Mouse (Mus musculus) cerebellum, adult 2 months (tissue): Measurements from ENCODE around the gene Tmem41b. TPM values are rescaled to one million over a fixed set of nuclear protein-coding genes. Genes with fewer than 3 reads are reported as not detected.

Experiments used
- DNase-seq, 2 experiments: peaks; one replicate each; pipeline ENCODE4 v3.0.0; 2021
- H3K27ac ChIP-seq: fragments of 200-500 bp; 2 replicates; pipeline ENCODE4 v1.5.1; 2012; ENCODE audit warnings: low read length, control low read depth, inconsistent platforms; ENCODE audit not compliant: insufficient read depth
- H3K27me3 ChIP-seq: fragments of 200-500 bp; 2 replicates; pipeline ENCODE4 v1.6.1; 2012; ENCODE audit warnings: inconsistent platforms, mild to moderate bottlenecking, low read length, moderate library complexity; ENCODE audit not compliant: control insufficient read depth, insufficient read depth
- H3K4me1 ChIP-seq: fragments of 200-500 bp; 2 replicates; pipeline ENCODE4 v1.6.1; 2011; ENCODE audit warnings: low read length; ENCODE audit not compliant: control insufficient read depth, insufficient read depth
- H3K4me3 ChIP-seq: fragments of 200-500 bp; replicated peaks from 2 replicates; pipeline ENCODE3; 2011; ENCODE audit warnings: mild to moderate bottlenecking, low read depth, low read length, control low read depth; ENCODE audit not compliant: insufficient read depth
- CTCF ChIP-seq: fragments of 200-500 bp; IDR thresholded peaks from 2 replicates; pipeline ENCODE4 v1.5.1; 2011; ENCODE audit warnings: low read depth, mild to moderate bottlenecking, control low read depth, low read length, moderate library complexity, borderline replicate concordance; ENCODE audit not compliant: insufficient read depth
- POLR2A ChIP-seq: fragments of 200-500 bp; IDR thresholded peaks from 2 replicates; pipeline ENCODE4 v1.6.1; 2011; ENCODE audit warnings: low read length, control low read depth, borderline replicate concordance; ENCODE audit not compliant: insufficient read depth
- WGBS: fragments of 180-500 bp; shearing (Covaris S2); methylation state at CpG from one replicate; pipeline ENCODE4 v1.1.7; 2018; 5-methylcytosine and 5-hydroxymethylcytosine counted together
- polyA plus RNA-seq: library from polyadenylated mRNA; depleted of rRNA; stranded (reverse); fragments of >200 nt; gene quantifications from 2 replicates; pipeline ENCODE4 v1.2.3, GENCODE M21; 2012

Tmem41b gene
- polyA plus RNA-seq, 1 experiment = 61.8 TPM

DNA sequence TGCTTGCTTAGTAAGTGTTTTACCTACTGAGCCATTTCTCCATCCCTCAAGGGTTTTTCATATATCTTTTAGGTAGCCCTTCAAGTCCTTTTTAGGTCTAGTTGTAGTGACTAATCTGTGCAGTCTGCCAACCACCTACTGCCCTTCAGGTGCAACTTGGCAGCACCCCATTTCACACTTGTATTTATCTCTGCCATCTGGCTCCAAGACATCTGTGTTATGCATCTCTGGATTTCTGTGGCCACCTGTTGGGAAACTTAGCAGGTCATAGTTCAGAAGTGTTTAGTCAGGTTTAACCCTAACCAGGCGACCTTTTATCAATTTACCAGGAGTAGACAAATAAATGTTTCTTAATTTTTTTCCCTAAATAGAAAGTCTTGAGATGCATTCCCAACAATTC is 24.7 kb upstream of the Tmem41b start:
- H3K4me1 ChIP-seq = no peaks in the 10 kb centered on the region
- no peak for DNase-seq
- 63% methylated on average over 1 of the region's 1 CpGs for WGBS
- TF ChIP-seq CTCF (no peak), POLR2A (no peak)
- no peak overlapping the region for H3K4me3 ChIP-seq
- no peak overlapping the region for H3K27ac ChIP-seq
- no peaks in the 10 kb centered on the region for H3K27me3 ChIP-seq

DNA sequence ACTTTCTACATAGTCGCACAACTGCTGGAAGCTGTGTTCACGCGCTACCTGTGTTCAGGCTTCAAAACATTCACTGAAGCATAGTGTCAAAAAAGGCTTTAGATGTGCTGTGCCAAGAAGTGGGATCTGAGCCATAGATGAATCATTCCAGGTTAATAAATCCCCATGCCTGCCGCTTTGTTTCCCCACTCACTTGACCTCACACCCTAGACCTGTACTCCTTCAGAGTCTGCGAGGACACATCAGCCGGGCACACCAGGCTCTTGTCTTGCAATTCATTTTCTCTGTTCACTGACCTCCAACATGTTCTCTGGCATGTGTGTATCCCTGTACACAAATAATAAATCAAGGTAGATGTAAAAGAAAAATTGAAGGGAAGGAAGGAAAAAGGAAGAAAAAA is 22.4 kb upstream of the Tmem41b start:
- TF ChIP-seq POLR2A = no peak
- TF ChIP-seq CTCF = no peak
- Histone ChIP-seq H3K4me1 (no peaks in the 10 kb centered on the region), H3K27me3 (no peaks in the 10 kb centered on the region), H3K4me3 (no peak overlapping the region), H3K27ac (no peak overlapping the region)
- DNase-seq = no peak
- WGBS = 87% methylated on average over 6 of the region's 6 CpGs

DNA sequence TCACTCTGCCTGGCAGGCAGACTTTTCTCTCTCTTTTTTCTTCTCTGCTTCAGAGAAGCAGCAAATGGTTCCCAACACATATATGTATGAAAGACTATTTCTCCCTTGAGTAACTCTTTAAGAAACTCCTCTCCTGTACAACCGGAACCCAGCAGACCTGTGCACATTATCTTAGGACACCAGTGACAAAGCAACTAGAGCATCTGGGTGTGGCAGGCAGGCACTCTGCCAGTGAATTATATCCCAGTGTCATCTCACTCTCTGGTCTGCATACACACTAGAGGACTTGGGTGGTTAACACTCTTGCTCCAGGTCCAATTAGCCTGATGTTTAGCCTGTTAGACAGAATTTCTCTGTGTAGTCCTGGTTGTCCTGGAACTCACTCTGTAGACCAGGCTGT is 21.8 kb upstream of the Tmem41b start:
- DNase-seq = no peak
- H3K27me3 ChIP-seq = no peaks in the 10 kb centered on the region
- TF ChIP-seq CTCF = no peak
- no peak for TF ChIP-seq POLR2A
- no peak overlapping the region for H3K27ac ChIP-seq
- no peaks in the 10 kb centered on the region for H3K4me1 ChIP-seq
- WGBS = 93% methylated on average over 1 of the region's 1 CpGs
- no peak overlapping the region for H3K4me3 ChIP-seq

DNA sequence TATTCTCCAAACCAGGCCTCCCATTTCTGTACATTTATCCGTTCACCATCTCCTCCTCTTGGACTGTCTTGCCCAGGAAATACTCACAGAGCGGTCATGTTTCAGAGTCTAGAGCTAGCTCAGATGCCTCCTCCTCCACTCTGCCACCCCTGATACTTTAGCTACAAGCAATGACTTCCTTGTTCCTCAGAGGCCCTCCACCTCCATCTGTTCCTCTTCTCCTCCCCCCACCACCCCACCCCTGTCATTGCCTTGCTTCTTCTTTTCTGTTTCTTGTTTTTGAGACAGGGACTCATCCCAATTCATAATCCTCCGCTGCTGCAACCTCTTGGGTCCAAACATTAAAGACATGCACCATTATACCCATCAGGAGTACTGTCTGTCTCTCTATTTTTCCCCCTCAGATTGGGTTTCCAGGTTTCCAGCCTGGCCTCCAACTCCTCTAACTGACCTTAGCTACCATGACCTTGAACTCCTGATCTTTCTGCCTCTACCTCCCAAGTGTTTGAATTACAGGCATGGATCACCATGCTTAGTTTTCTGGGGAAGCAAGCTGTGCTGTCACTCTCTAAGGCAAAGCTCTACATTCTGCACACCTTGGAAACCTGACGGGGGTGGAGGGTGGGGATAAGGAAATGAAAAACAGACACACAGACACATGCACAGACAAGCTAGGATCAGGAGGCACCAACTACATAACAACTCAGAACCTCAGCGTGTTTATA is 19.9 kb upstream of the Tmem41b start:
- no peak for TF ChIP-seq POLR2A
- TF ChIP-seq CTCF = no peak
- no peak for DNase-seq
- 83% methylated on average over 5 of the region's 5 CpGs for WGBS
- Histone ChIP-seq H3K27me3 (no peaks in the 10 kb centered on the region), H3K4me3 (no peak overlapping the region), H3K27ac (no peak overlapping the region), H3K4me1 (no peaks in the 10 kb centered on the region)

DNA sequence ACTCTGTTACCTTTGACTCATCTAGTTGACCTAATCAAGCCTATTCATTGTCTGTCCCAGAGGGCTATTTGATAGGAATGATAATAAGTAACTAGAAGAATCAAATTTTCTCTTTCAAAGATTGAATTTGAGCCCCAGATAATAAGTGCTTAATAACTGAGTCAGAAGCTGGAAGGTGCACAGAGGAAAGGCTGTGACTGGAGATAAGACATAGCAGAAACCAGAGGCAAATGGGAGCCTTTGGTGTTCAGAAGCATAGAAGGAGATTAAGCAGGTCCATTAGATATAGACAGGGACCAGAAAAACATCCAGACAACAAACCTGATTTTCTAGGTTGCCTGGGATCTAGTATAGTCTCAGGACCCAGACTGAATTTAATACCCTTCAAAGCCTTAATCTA is 19.2 kb upstream of the Tmem41b start:
- DNase-seq = no peak
- Histone ChIP-seq H3K27ac (no peak overlapping the region), H3K4me1 (no peaks in the 10 kb centered on the region), H3K4me3 (no peak overlapping the region), H3K27me3 (no peaks in the 10 kb centered on the region)
- TF ChIP-seq POLR2A (no peak), CTCF (no peak)

DNA sequence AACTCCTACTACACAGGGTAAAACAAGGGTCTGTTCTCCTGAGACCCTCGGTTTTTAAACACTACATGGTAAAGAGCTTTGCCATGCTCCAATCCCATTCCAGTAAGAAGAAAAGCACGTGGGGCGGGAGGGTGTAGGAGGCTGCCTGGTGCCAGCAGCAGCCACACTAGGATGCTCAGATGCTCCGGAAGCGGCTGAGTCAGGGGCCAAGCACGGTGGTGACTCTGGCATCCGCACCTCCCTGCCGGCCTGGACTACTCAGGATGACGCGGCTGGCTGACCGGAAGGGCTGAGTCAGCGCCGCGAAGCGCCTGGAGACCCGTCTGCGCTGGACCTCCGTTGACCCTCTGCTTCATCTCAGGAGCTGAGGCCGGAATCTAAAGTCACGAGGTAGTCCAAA is 16.2 kb upstream of the Tmem41b start:
- peak; percentile 71 to 81 for DNase-seq
- 8% methylated on average over 20 of the region's 20 CpGs for WGBS
- Histone ChIP-seq H3K4me3 (peak overlapping the region; percentile 4), H3K27me3 (no peaks in the 10 kb centered on the region), H3K4me1 (no peaks in the 10 kb centered on the region), H3K27ac (peak overlapping the region; percentile 34; the same call in 1 of the 2 replicates)
- no peak for TF ChIP-seq CTCF
- TF ChIP-seq POLR2A = no peak

DNA sequence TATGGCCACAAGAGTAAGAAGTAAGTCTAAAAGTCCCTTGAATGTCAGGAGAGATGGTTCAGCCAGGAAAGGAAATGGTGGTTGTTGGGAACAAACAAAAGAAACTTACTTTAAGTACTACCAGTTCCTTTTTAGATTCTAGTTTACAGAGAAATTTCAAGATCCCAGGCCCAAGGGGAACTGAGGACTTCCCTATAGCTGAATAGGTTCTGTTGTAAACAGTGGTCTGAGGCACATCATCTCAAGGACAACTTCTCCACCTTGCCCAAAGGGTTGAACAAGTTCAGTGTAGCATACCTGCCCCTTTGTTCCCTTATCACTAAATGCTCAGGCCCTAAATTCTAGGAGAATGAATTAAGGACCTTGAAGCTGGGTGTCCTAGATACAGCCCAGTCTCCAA is 15.4 kb upstream of the Tmem41b start:
- Histone ChIP-seq H3K27ac (no peak overlapping the region), H3K27me3 (no peaks in the 10 kb centered on the region), H3K4me1 (no peaks in the 10 kb centered on the region), H3K4me3 (no peak overlapping the region)
- DNase-seq = no peak
- TF ChIP-seq CTCF (no peak), POLR2A (no peak)

DNA sequence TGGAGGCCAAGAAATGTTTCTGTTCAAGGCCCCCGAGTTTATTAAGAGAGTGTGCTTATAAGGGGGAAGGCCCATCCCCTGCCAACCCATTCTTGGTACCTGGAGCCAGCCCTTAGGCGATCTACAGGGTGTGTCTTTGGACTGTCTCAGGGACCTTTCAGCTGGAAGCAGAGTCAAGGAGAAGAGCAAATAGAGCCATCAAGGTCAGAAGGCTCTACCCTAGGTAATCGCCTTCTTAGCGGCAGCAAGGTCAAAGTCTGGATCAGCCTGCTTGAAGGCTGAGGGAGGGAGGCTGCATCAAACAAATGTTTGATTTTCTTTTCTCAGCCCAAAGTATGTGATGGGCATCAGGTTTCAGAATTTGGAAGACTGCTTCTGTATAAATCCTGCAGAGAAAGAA is 11.7 kb upstream of the Tmem41b start:
- DNase-seq = no peak
- Histone ChIP-seq H3K4me1 (peaks cover 6% of the 10 kb centered on the region), H3K27me3 (no peaks in the 10 kb centered on the region), H3K4me3 (no peak overlapping the region), H3K27ac (no peak overlapping the region)
- WGBS = 90% methylated on average over 4 of the region's 4 CpGs
- TF ChIP-seq POLR2A = no peak
